Mouse (Mus musculus) c-Kit-positive CD71-negative TER-119-negative erythroid progenitor cells, embryonic 14.5 days (primary cell): ENCODE data around the gene Lemd2.

Source experiments
- DNase-seq: peaks from one replicate; pipeline ENCODE4 v3.0.0-alpha.2; 2013; ENCODE audit warnings: low read depth

Gene Lemd2

GRCm38 (mm10) chr17:27187059-27187458 lies 17.2 kb downstream of the Lemd2 start:
- no peak for DNase-seq

GRCm38 (mm10) chr17:27186068-27186467 lies 18.2 kb downstream of the Lemd2 start:
- no peak for DNase-seq

GRCm38 (mm10) chr17:27183667-27184292 lies 20.5 kb downstream of the Lemd2 start:
- no peak for DNase-seq

- no peak for DNase-seq
Measured at GRCm38 (mm10) chr17:27182401-27182800, 21.9 kb downstream of the Lemd2 start.

- DNase-seq = no peak
Measured at GRCm38 (mm10) chr17:27181666-27182065, 22.6 kb downstream of the Lemd2 start.

GRCm38 (mm10) chr17:27179681-27180280 lies 24.5 kb downstream of the Lemd2 start:
- DNase-seq = no peak

- no peak for DNase-seq
Measured at GRCm38 (mm10) chr17:27178427-27179177, 25.7 kb downstream of the Lemd2 start.

GRCm38 (mm10) chr17:27178019-27178418 lies 26.2 kb downstream of the Lemd2 start:
- DNase-seq = no peak

- DNase-seq = no peak
Measured at GRCm38 (mm10) chr17:27176754-27177153, 27.5 kb downstream of the Lemd2 start.

GRCm38 (mm10) chr17:27176287-27176686 lies 28.0 kb downstream of the Lemd2 start:
- no peak for DNase-seq

GRCm38 (mm10) chr17:27175196-27175874 lies 28.9 kb downstream of the Lemd2 start:
- DNase-seq = no peak

GRCm38 (mm10) chr17:27173715-27174114 lies 30.6 kb downstream of the Lemd2 start:
- peak; percentile 19 for DNase-seq

- no peak for DNase-seq
Measured at GRCm38 (mm10) chr17:27172459-27172858, 31.8 kb downstream of the Lemd2 start.

GRCm38 (mm10) chr17:27171121-27171520 lies 33.1 kb downstream of the Lemd2 start:
- DNase-seq = no peak

- DNase-seq = no peak
Measured at GRCm38 (mm10) chr17:27169952-27170695, 34.1 kb downstream of the Lemd2 start.

- no peak for DNase-seq
Measured at GRCm38 (mm10) chr17:27168569-27168968, 35.7 kb downstream of the Lemd2 start.

GRCm38 (mm10) chr17:27167545-27167944 lies 36.7 kb downstream of the Lemd2 start, which contains the start of gene Ip6k3:
Gene Ip6k3 (minus strand): TSS chr17:27167795.
- DNase-seq = no peak

GRCm38 (mm10) chr17:27166901-27167300 lies 37.4 kb downstream of the Lemd2 start:
- DNase-seq = no peak

GRCm38 (mm10) chr17:27165054-27165773 lies 39.1 kb downstream of the Lemd2 start:
- DNase-seq = no peak

GRCm38 (mm10) chr17:27160905-27161304 lies 43.4 kb downstream of the Lemd2 start:
- DNase-seq = no peak

GRCm38 (mm10) chr17:27159169-27159568 lies 45.1 kb downstream of the Lemd2 start:
- DNase-seq = no peak
